Mouse (Mus musculus) heart, adult 2 months (tissue): Measurements from ENCODE around the gene Acvr1. TPM values are rescaled to one million over a fixed set of nuclear protein-coding genes. Genes with fewer than 3 reads are reported as not detected.

Experiments
- DNase-seq, 2 experiments: peaks; one replicate each; pipeline ENCODE4 v3.0.0; 2021
- H3K27ac ChIP-seq: fragments of 200-600 bp; 2 replicates; pipeline ENCODE4 v1.8.1; 2022
- H3K27me3 ChIP-seq: fragments of 200-500 bp; 2 replicates; pipeline ENCODE4 v1.6.1; 2012; ENCODE audit warnings: mild to moderate bottlenecking, low read length, inconsistent platforms, mixed read lengths; ENCODE audit not compliant: control insufficient read depth, insufficient read depth
- H3K36me3 ChIP-seq: fragments of 200-500 bp; 2 replicates; pipeline ENCODE4 v1.6.1; 2012; ENCODE audit warnings: low read length, inconsistent platforms; ENCODE audit not compliant: control insufficient read depth, insufficient read depth
- H3K4me1 ChIP-seq: fragments of 200-500 bp; 2 replicates; pipeline ENCODE4 v1.6.1; 2011; ENCODE audit warnings: low read length; ENCODE audit not compliant: control insufficient read depth, insufficient read depth
- H3K4me3 ChIP-seq: fragments of 200-600 bp; 2 replicates; pipeline ENCODE4 v1.8.1; 2022
- H3K79me2 ChIP-seq: fragments of 200-500 bp; replicated peaks from 2 replicates; pipeline ENCODE4 v1.6.1; 2012; ENCODE audit warnings: mild to moderate bottlenecking, inconsistent platforms, low read length, moderate library complexity, mixed read lengths; ENCODE audit not compliant: control insufficient read depth, insufficient read depth
- H3K9ac ChIP-seq: fragments of 200-500 bp; 2 replicates; pipeline ENCODE4 v1.6.1; 2012; ENCODE audit warnings: low read depth, mild to moderate bottlenecking, control low read depth, inconsistent platforms, low read length, mixed read lengths
- CTCF ChIP-seq: fragments of 200-600 bp; IDR thresholded peaks from 2 replicates; pipeline ENCODE4 v1.8.1; 2022; ENCODE audit warnings: antibody characterized with exemption, mild to moderate bottlenecking, moderate library complexity
- EP300 ChIP-seq: fragments of 200-500 bp; IDR thresholded peaks from 2 replicates; pipeline ENCODE4 v1.6.1; 2011; ENCODE audit warnings: low read depth, low read length, control low read depth; ENCODE audit not compliant: insufficient read depth
- POLR2A ChIP-seq: fragments of 200-500 bp; IDR thresholded peaks from 2 replicates; pipeline ENCODE4 v1.6.1; 2011; ENCODE audit warnings: mild to moderate bottlenecking, low read depth, low read length, control low read depth; ENCODE audit not compliant: insufficient read depth
- WGBS: fragments of 180-500 bp; shearing (Covaris S2); methylation state at CpG from one replicate; pipeline ENCODE4 v1.1.7; 2018; 5-methylcytosine and 5-hydroxymethylcytosine counted together
- intact Hi-C: fragments of 180-260 bp; cut with DNase I; formaldehyde crosslinking; loops from one replicate; pipeline ENCODE4 v1.15.1; 2025
- polyA plus RNA-seq: library from polyadenylated mRNA; depleted of rRNA; stranded (reverse); fragments of >200 nt; gene quantifications from 2 replicates; pipeline ENCODE4 v1.2.3, GENCODE M21; 2012
- total RNA-seq, 2 experiments: library from RNA; stranded (reverse); gene quantifications; 2 replicates each; pipeline ENCODE4 v1.2.3; 2021

The Acvr1 gene
- total and polyA plus RNA-seq, 3 experiments = 7.4 to 15.7 (median 14.6) TPM

DNA sequence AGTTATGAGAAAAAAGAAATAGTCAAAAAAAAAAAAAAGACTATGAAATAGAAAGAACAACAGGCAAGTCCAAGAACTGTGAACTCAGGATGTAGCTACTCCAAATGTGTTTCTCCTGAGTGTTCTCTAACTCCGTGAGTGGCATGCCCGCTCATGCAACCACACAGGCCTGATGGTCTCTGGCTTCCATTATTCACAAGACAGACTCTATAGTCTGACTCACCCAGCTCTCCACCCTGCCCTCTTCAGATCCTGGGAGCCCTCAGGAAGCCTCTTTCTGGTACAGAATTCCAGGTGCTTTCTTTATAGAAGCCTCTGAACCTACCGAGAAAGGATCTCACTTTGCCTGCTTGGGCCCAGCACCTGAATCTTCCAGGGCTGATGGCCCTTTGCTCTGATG lies 81.3 kb downstream of the Acvr1 start:
- Histone ChIP-seq H3K27me3 (no peaks in the 10 kb centered on the region), H3K79me2 (no peaks in the 10 kb centered on the region), H3K9ac (no peak overlapping the region), H3K4me1 (peaks cover 21% of the 10 kb centered on the region), H3K27ac (no peak overlapping the region), H3K36me3 (peaks cover 2% of the 10 kb centered on the region), H3K4me3 (no peak overlapping the region)
- 76% methylated on average over 3 of the region's 3 CpGs for WGBS
- intact Hi-C loops = no loop called here
- DNase-seq = no peak
- TF ChIP-seq EP300 (no peak), CTCF (no peak), POLR2A (no peak)

DNA sequence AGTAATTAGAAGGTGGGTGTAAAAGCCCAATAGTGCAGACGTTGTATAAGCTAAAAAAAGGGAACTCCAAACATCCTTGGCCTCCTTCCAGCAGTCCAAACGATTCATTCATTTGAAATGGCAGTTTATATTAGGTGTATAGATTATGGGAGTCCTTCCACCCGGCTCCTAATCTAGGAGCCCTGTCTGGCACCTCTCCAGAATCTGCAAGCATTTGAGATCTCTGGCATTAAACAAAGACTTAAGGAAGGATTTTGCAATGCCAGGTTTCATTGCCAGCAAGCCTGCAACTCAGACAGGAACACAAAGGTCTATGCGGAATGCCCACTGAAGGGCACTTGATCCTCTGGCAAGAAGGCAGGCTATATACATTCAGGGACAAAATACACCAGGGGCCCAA lies 81.8 kb downstream of the Acvr1 start:
- intact Hi-C loops = no loop called here
- WGBS = 27% methylated on average over 4 of the region's 4 CpGs
- no peak overlapping the region for H3K27ac ChIP-seq

GRCm38 (mm10) chr2:58484284-58484965 lies 82.5 kb downstream of the Acvr1 start:
- 49% methylated on average over 7 of the region's 7 CpGs for WGBS
- H3K27me3 ChIP-seq = no peaks in the 10 kb centered on the region
- no peak for DNase-seq
- peaks cover 2% of the 10 kb centered on the region for H3K36me3 ChIP-seq
- no peak overlapping the region; the same call in 1 of the 2 replicates for H3K27ac ChIP-seq
- H3K4me1 ChIP-seq = peaks cover 19% of the 10 kb centered on the region
- no peak overlapping the region for H3K4me3 ChIP-seq
- no peak overlapping the region for H3K9ac ChIP-seq
- TF ChIP-seq POLR2A = no peak
- no peak for TF ChIP-seq EP300
- TF ChIP-seq CTCF = no peak
- H3K79me2 ChIP-seq = no peaks in the 10 kb centered on the region
- intact Hi-C loops = no loop called here

More for the DNA sequence above, 81.8 kb downstream of the Acvr1 start:
- TF ChIP-seq POLR2A (no peak), CTCF (no peak), EP300 (no peak)
- Histone ChIP-seq H3K9ac (no peak overlapping the region), H3K4me3 (no peak overlapping the region), H3K27me3 (no peaks in the 10 kb centered on the region), H3K79me2 (no peaks in the 10 kb centered on the region), H3K36me3 (peaks cover 2% of the 10 kb centered on the region), H3K4me1 (peaks cover 22% of the 10 kb centered on the region)
- DNase-seq = no peak

DNA sequence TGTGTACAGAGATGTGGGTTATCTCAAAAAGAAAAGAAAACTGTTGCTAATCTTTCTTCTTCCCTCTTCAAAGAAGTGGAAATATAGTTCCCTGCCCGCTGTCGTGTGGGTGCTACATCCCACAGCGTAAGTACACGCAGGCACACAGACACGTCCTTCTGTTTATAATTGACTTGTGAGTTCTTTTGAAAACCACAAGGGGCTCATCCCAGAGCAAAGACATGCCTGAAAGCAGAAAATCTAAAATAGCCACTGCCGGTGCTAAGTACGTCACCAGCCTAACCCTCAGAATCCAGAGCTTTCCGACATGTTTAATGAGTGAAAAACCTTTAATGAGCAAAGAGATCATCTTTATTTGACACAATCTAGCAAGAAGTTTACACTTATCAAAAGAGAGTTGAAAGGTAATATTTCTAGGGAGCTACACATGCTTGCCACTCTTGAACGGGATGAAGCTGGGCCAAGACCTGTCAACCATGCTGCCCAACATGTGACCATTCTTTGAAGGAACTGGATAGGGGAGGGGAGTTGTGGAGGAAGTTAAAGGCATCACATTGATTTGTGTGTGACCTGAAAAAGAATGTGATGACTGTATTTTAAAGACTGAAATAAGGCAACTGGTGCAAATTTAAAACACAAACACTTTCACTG lies 85.4 kb downstream of the Acvr1 start:
- no peaks in the 10 kb centered on the region; the same call in 1 of the 2 replicates for H3K36me3 ChIP-seq
- H3K79me2 ChIP-seq = no peaks in the 10 kb centered on the region
- no peak overlapping the region for H3K27ac ChIP-seq
- no peak for TF ChIP-seq CTCF
- no peak for TF ChIP-seq POLR2A
- no peak for TF ChIP-seq EP300
- H3K4me1 ChIP-seq = peaks cover 9% of the 10 kb centered on the region
- H3K4me3 ChIP-seq = no peak overlapping the region
- 68% methylated on average over 9 of the region's 9 CpGs for WGBS
- H3K27me3 ChIP-seq = no peaks in the 10 kb centered on the region
- intact Hi-C loops = no loop called here
- DNase-seq = no peak
- H3K9ac ChIP-seq = no peak overlapping the region

DNA sequence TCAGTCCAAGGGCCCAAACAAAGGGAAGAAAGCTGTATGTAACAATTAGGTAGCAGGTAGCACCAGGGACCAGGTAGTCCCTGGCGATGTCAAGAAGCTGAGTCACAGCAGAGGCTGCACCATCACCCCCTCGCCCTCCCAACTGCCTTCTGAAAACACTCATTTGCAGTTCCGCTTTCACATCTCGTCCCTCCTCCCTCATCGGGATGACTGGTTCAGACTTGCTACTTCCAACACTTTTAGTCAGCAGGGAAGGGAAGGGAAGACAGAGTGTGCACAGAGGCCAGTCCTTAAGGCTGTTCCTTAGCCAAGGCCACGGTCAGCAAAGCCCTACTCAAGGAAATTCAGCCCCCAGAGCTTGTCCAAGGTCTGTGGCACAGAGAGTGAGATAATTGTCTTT lies 86.2 kb downstream of the Acvr1 start:
- peaks cover 8% of the 10 kb centered on the region for H3K4me1 ChIP-seq
- H3K79me2 ChIP-seq = no peaks in the 10 kb centered on the region
- H3K4me3 ChIP-seq = no peak overlapping the region
- TF ChIP-seq EP300 = no peak
- no peak for TF ChIP-seq CTCF
- DNase-seq = no peak
- no peak overlapping the region for H3K9ac ChIP-seq
- H3K27me3 ChIP-seq = no peaks in the 10 kb centered on the region
- intact Hi-C loops = loop anchor here (1.0 kb wide), 1 partner anchor 85 kb away; no protein-coding TSS in a partner anchor
- 64% methylated on average over 6 of the region's 6 CpGs for WGBS
- H3K36me3 ChIP-seq = no peaks in the 10 kb centered on the region; the same call in 1 of the 2 replicates
- H3K27ac ChIP-seq = no peak overlapping the region

DNA sequence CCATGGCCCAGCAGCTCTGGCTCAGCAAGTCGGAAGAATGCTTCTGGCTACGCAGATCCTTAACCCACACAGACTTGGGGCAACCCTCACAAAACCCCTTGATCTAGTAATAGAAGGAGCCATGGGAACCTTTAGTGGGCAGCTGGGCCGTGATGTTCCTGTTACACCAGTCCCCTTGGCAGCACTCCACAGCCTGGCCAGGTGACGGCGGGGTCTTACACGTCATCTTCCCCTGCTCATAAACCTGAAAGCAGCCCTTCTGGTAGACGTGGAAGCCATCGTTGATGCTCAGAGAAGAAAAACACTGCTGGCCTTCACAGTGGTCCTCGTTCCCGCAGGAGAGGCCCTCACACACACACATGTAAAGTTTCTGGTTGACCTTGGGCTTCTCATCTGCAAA lies 87.4 kb downstream of the Acvr1 start:
- Histone ChIP-seq H3K79me2 (no peaks in the 10 kb centered on the region), H3K27me3 (no peaks in the 10 kb centered on the region), H3K9ac (no peak overlapping the region), H3K27ac (no peak overlapping the region), H3K4me1 (peaks cover 5% of the 10 kb centered on the region; the same call in 1 of the 2 replicates), H3K36me3 (no peaks in the 10 kb centered on the region), H3K4me3 (no peak overlapping the region)
- no peak for TF ChIP-seq POLR2A
- no peak for TF ChIP-seq CTCF
- TF ChIP-seq EP300 = no peak
- DNase-seq = no peak
- 86% methylated on average over 10 of the region's 10 CpGs for WGBS
- intact Hi-C loops = no loop called here
